9 mouse cellular contexts compared by ENCODE assay signal in genomic region chr1:186261326-186261833, GRCm38 (mm10).
DNase-seq lines count a peak whose midpoint lies in the region; ATAC-seq lines count a peak whose summit lies in the region.
"Had no signal": no experiment of that assay in that cellular context is flagged by ENCODE, and none has a peak within 500 bp of the region (broad histone marks: within the 10 kb centered on the region; RNA-seq: fewer than 3 reads in every experiment).

No protein-coding gene starts in this region.

- H3K4me2 ChIP-seq in forebrain, embryonic 15.5 days (replicated peaks) = no peak overlapping the region
- no peak overlapping the region for H3K4me2 ChIP-seq in intestine, embryonic 16.5 days (ENCODE audit: low read depth, low read length)
- no peak overlapping the region for H3K4me2 ChIP-seq in liver, embryonic 11.5 days
- H3K4me2 ChIP-seq: limb, embryonic 13.5 days had no signal

- peaks cover 35% of the 10 kb centered on the region for H3K4me1 ChIP-seq in forebrain, embryonic 10.5 days
- peaks cover 7% of the 10 kb centered on the region for H3K4me1 ChIP-seq in forebrain, embryonic 15.5 days
- H3K4me1 ChIP-seq in intestine, embryonic 16.5 days (ENCODE audit: control insufficient read depth, insufficient read depth, low read length) = peaks cover 11% of the 10 kb centered on the region
- no peaks in the 10 kb centered on the region for H3K4me1 ChIP-seq in liver, embryonic 11.5 days (replicated peaks; ENCODE audit: control insufficient read depth, insufficient read depth, low read length)

- 54% methylated on average over 4 of the region's 4 CpGs for WGBS in forebrain, embryonic 10.5 days
- 31% methylated on average over 4 of the region's 4 CpGs for WGBS in forebrain, embryonic 15.5 days
- 22% methylated on average over 4 of the region's 4 CpGs for WGBS in intestine, embryonic 16.5 days
- WGBS in liver, embryonic 11.5 days = 47% methylated on average over 4 of the region's 4 CpGs

- H3K9ac ChIP-seq in forebrain, embryonic 15.5 days (replicated peaks) = no peak overlapping the region
- no peak overlapping the region for H3K9ac ChIP-seq in intestine, embryonic 16.5 days (ENCODE audit: low read depth, low read length)
- H3K9ac ChIP-seq in liver, embryonic 11.5 days (ENCODE audit: low read depth, low read length) = no peak overlapping the region
- H3K9ac ChIP-seq: limb, embryonic 13.5 days had no signal

- no peak for ATAC-seq in forebrain, embryonic 15.5 days (replicated peaks)
- peak; percentile 50; the same call in 1 of the 2 replicates for ATAC-seq in intestine, embryonic 16.5 days
- ATAC-seq in liver, embryonic 11.5 days (replicated peaks; ENCODE audit: low FRiP score) = no peak

- H3K36me3 ChIP-seq in forebrain, embryonic 10.5 days (replicated peaks) = no peaks in the 10 kb centered on the region
- H3K36me3 ChIP-seq in forebrain, embryonic 15.5 days = no peaks in the 10 kb centered on the region
- H3K36me3 ChIP-seq in intestine, embryonic 16.5 days (ENCODE audit: control insufficient read depth, insufficient read depth, low read length) = no peaks in the 10 kb centered on the region
- H3K36me3 ChIP-seq in liver, embryonic 11.5 days (ENCODE audit: control insufficient read depth, insufficient read depth, low read length) = no peaks in the 10 kb centered on the region
- H3K36me3 ChIP-seq: limb, embryonic 13.5 days had no signal

- no peak for DNase-seq in forebrain, embryonic 10.5 days (ENCODE audit: extremely low spot score, low spot score)
- peak; percentile 79 for DNase-seq in adrenal gland, postnatal 10 days
- peak; percentile 99 for DNase-seq in heart, adult 11 months
- peak; percentile 48 for DNase-seq in liver, embryonic 11.5 days (ENCODE audit: low spot score)
- DNase-seq in retina, embryonic 14.5 days (ENCODE audit: low spot score) = peak; percentile 57
- DNase-seq in T-cell, adult 2 months (ENCODE audit: low spot score) = no peak

- H3K27me3 ChIP-seq in forebrain, embryonic 10.5 days (ENCODE audit: poor library complexity, severe bottlenecking) = no peaks in the 10 kb centered on the region
- H3K27me3 ChIP-seq in forebrain, embryonic 15.5 days = no peaks in the 10 kb centered on the region
- no peaks in the 10 kb centered on the region for H3K27me3 ChIP-seq in intestine, embryonic 16.5 days (replicated peaks; ENCODE audit: control insufficient read depth, insufficient read depth, low read length)
- H3K27me3 ChIP-seq in liver, embryonic 11.5 days (replicated peaks; ENCODE audit: control insufficient read depth, insufficient read depth, low read length) = no peaks in the 10 kb centered on the region
- H3K27me3 ChIP-seq: limb, embryonic 13.5 days had no signal

- H3K4me3 ChIP-seq in forebrain, embryonic 10.5 days = no peak overlapping the region
- H3K4me3 ChIP-seq in forebrain, embryonic 15.5 days = no peak overlapping the region
- H3K4me3 ChIP-seq in intestine, embryonic 16.5 days (ENCODE audit: low read length) = no peak overlapping the region
- H3K4me3 ChIP-seq in liver, embryonic 11.5 days (ENCODE audit: low read depth, low read length) = no peak overlapping the region
- H3K4me3 ChIP-seq: limb, embryonic 13.5 days had no signal

- H3K27ac ChIP-seq in forebrain, embryonic 10.5 days = peak overlapping the region; percentile 37; the same call in 1 of the 2 replicates
- no peak overlapping the region for H3K27ac ChIP-seq in forebrain, embryonic 15.5 days (replicated peaks)
- H3K27ac ChIP-seq in intestine, embryonic 16.5 days (ENCODE audit: low read length) = no peak overlapping the region
- H3K27ac ChIP-seq in liver, embryonic 11.5 days (ENCODE audit: low read depth, low read length) = no peak overlapping the region; the same call in 1 of the 2 replicates
- H3K27ac ChIP-seq: limb, embryonic 13.5 days had no signal

- H3K9me3 ChIP-seq in forebrain, embryonic 10.5 days = no peaks in the 10 kb centered on the region
- H3K9me3 ChIP-seq in forebrain, embryonic 15.5 days = no peaks in the 10 kb centered on the region
- H3K9me3 ChIP-seq in intestine, embryonic 16.5 days (ENCODE audit: control insufficient read depth, low read length) = no peaks in the 10 kb centered on the region
- H3K9me3 ChIP-seq in liver, embryonic 11.5 days (ENCODE audit: control insufficient read depth, low read length) = no peaks in the 10 kb centered on the region

Comparison
In these comparisons a context has a peak if more than half of its experiments do, and no peak if none do; other contexts are left out.
1. DNase-seq: peak in adrenal gland, postnatal 10 days (single experiment), heart, adult 11 months (single experiment), liver, embryonic 11.5 days (single experiment) and retina, embryonic 14.5 days (single experiment); none in forebrain, embryonic 10.5 days (single experiment) and T-cell, adult 2 months (single experiment).